Mouse (Mus musculus) midbrain, embryonic 12.5 days (tissue): ENCODE results near the gene Gm17078. TPM values are rescaled to one million over a fixed set of nuclear protein-coding genes. Genes with fewer than 3 reads are reported as not detected.
"Not testable (repeated sequence)": the region's sequence is repeated elsewhere in the genome, so short reads cannot be mapped to it uniquely, and the experiment has no call there.

Experiments
- ATAC-seq: fragments of 200-750 bp; cut with Nextera tagmentation; 2 replicates; pipeline ENCODE4 v1.8.0; 2017; ENCODE audit warnings: low read depth, moderate TSS enrichment, moderate library complexity; ENCODE audit not compliant: low FRiP score
- H3K27ac ChIP-seq: fragments of 300-500 bp; sonication (generic); replicated peaks from 2 replicates; pipeline ENCODE4 v1.5.1; 2016; ENCODE audit warnings: mild to moderate bottlenecking
- H3K27me3 ChIP-seq: fragments of 300-500 bp; sonication (generic); 2 replicates; pipeline ENCODE4 v1.6.1; 2016; ENCODE audit warnings: mild to moderate bottlenecking
- H3K36me3 ChIP-seq: fragments of 300-500 bp; sonication (generic); 2 replicates; pipeline ENCODE4 v1.6.1; 2016
- H3K4me1 ChIP-seq: fragments of 300-500 bp; sonication (generic); 2 replicates; pipeline ENCODE4 v1.6.1; 2016
- H3K4me2 ChIP-seq: fragments of 300-500 bp; sonication (generic); replicated peaks from 2 replicates; pipeline ENCODE4 v1.6.1; 2016; ENCODE audit warnings: mild to moderate bottlenecking, moderate library complexity
- H3K4me3 ChIP-seq: fragments of 300-500 bp; sonication (generic); 2 replicates; pipeline ENCODE4 v1.5.1; 2016; ENCODE audit warnings: mild to moderate bottlenecking
- H3K9ac ChIP-seq: fragments of 300-500 bp; sonication (generic); replicated peaks from 2 replicates; pipeline ENCODE4 v1.6.1; 2016; ENCODE audit warnings: mild to moderate bottlenecking, moderate library complexity
- H3K9me3 ChIP-seq: fragments of 300-500 bp; sonication (generic); 2 replicates; pipeline ENCODE4 v1.6.1; 2016; ENCODE audit warnings: mild to moderate bottlenecking
- WGBS: fragments of 180-500 bp; shearing (Covaris S2); methylation state at CpG from one replicate; pipeline ENCODE4 v1.1.7; 2016; 5-methylcytosine and 5-hydroxymethylcytosine counted together
- polyA plus RNA-seq: library from polyadenylated mRNA; unstranded; fragments of >200 nt; fragmentation: Nextera tagmentation; extraction: Ambion mirVana; gene quantifications from 2 replicates; pipeline ENCODE4 v1.2.1, GENCODE M21; 2016

Gm17078 gene
- polyA plus RNA-seq, result not detected in 2 replicates

DNA sequence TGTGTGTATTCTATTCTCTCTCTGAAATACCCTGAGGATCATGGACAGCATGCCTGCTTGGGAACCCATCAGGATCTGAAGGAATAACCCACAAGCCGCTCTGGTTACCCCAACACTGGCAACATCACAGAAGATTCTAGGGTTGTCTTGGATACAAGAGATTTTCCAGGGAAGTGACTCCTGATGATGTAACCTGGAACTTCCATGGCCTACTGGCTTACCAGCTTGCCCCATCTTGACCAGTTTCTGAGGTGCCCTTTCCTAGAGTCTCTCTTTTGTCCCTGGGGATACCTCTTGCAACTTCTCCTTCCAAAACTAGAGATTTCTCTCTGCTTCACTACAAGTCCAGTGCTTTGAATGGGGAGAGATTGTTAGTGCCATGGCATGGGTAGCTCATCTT, at the start of gene Gm17078:
Gene Gm17078 (minus strand): TSS at position 101 of the 400 bp plus-strand sequence.
- no peak for ATAC-seq
- Histone ChIP-seq H3K9me3 (no peaks in the 10 kb centered on the region), H3K4me2 (no peak within 1 kb of the TSS), H3K4me3 (no peak within 1 kb of the TSS), H3K36me3 (no peaks in the 10 kb centered on the region), H3K9ac (no peak within 1 kb of the TSS), H3K27me3 (no peaks in the 10 kb centered on the region), H3K4me1 (no peaks in the 10 kb centered on the region), H3K27ac (no peak within 1 kb of the TSS)
- WGBS, result 90% methylated on average over 1 of the region's 1 CpGs

DNA sequence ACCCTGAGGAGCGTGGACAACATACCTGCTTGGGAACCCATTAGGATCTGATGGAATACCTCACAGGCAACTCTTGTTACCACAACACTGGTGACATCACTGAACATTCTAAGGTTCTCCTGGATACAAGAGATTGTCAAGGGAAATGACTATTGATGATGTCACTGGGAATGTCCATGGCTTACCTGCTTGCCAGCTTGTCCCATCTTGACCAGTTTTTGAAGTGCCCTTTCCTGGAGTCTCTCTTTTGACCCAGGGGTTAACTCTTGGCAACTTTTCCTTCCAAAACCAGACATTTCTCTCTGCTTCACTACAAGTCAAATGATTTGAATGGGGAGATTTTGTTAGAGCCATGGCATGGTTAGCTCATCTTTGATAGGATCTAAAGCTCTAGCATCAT, 24.5 kb upstream of the Gm17078 start, which contains the start of gene Gm4181:
Gene Gm4181 (minus strand): TSS at position 101 of the 400 bp plus-strand sequence.
- H3K9ac ChIP-seq, H3K9me3 ChIP-seq, H3K27ac ChIP-seq, H3K4me2 ChIP-seq, H3K36me3 ChIP-seq, H3K4me3 ChIP-seq, H3K4me1 ChIP-seq, H3K27me3 ChIP-seq, ATAC-seq: not testable (repeated sequence)
- 81% methylated on average over 1 of the region's 1 CpGs for WGBS

DNA sequence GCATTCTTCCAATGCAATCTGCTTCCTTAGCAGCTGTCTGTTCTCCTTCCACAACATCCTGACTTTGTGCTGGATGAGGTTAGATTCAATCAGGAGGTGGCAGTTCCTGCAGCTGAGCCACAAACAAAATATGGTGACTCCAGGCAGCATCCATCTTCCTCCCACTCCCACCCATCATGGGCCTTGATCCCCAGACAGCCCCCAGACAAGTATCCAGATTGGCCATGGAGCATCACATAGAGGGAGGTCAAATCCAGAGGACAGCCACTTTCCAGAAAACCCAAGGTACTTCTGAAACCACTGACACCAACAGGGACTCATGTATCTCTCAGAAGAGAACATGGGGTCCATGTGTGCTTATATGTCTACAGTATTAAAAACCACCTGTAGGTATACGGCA, 21.3 kb upstream of the Gm17078 start:
- not testable (repeated sequence) for H3K9me3 ChIP-seq, ATAC-seq

DNA sequence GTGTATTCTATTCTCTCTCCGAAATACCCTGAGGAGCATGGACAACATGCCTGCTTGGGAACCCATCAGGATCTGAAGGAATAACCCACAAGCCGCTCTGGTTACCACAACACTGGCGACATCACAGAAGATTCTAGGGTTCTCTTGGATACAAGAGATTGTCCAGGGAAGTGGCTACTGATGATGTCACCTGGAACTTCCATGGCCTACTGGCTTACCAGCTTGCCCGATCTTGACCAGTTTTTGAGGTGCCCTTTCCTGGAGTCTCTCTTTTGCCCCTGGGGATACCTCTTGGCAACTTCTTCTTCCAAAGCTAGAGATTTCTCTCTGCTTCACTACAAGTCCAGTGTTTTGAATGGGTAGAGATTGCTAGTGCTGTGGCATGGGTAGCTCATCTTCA, 19.1 kb downstream of the Gm17078 start, which contains the start of gene Gm17174:
Gene Gm17174 (minus strand): TSS at position 101 of the 400 bp plus-strand sequence.
- WGBS, result 94% methylated on average over 4 of the region's 4 CpGs
- H3K36me3 ChIP-seq, H3K4me2 ChIP-seq, H3K4me3 ChIP-seq, H3K9ac ChIP-seq, H3K27me3 ChIP-seq, H3K4me1 ChIP-seq, H3K27ac ChIP-seq, ATAC-seq, H3K9me3 ChIP-seq: not testable (repeated sequence)

More for the DNA sequence above, 21.3 kb upstream of the Gm17078 start:
- H3K27me3 ChIP-seq, H3K4me1 ChIP-seq, H3K4me2 ChIP-seq, H3K4me3 ChIP-seq, H3K27ac ChIP-seq, H3K9ac ChIP-seq, H3K36me3 ChIP-seq: not testable (repeated sequence)
- 88% methylated on average over 1 of the region's 1 CpGs for WGBS

- H3K36me3 ChIP-seq, H3K9me3 ChIP-seq, H3K4me3 ChIP-seq, H3K4me1 ChIP-seq, H3K27ac ChIP-seq, H3K4me2 ChIP-seq, H3K27me3 ChIP-seq, H3K9ac ChIP-seq, ATAC-seq: not testable (repeated sequence)
- WGBS, result 83% methylated on average over 2 of the region's 2 CpGs
Measured at GRCm38 (mm10) chr14:51573963-51574362, 37.1 kb downstream of the Gm17078 start, which contains the start of gene Gm17175. Gene Gm17175 (minus strand): TSS chr14:51574063.

Other genes with a start within 250 kb of the Gm17078 start
- not detected in 2 replicates for gene Gm7247, start 249.6 kb downstream of the Gm17078 start, polyA plus RNA-seq
- not detected in 2 replicates for gene Vmn2r88, start 200.5 kb downstream of the Gm17078 start, polyA plus RNA-seq
- not detected in 2 replicates for gene Vmn2r89, start 159.5 kb downstream of the Gm17078 start, polyA plus RNA-seq
- gene Gm5622, start 58.5 kb downstream of the Gm17078 start, polyA plus RNA-seq, result not detected in 2 replicates
- gene Gm17175, start 37.2 kb downstream of the Gm17078 start, polyA plus RNA-seq, result not detected in 2 replicates
- not detected in 2 replicates for gene Gm17174, start 19.2 kb downstream of the Gm17078 start, polyA plus RNA-seq
- not detected in 2 replicates for gene Gm4181, start 24.4 kb upstream of the Gm17078 start, polyA plus RNA-seq
- not detected in 2 replicates for gene Gm17079, start 84.2 kb upstream of the Gm17078 start, polyA plus RNA-seq
- not detected in 2 replicates for gene Gm5800, start 105.9 kb upstream of the Gm17078 start, polyA plus RNA-seq
- gene Ang4, start 162.3 kb upstream of the Gm17078 start, polyA plus RNA-seq, result not detected in 2 replicates
- gene AY358078, start 188.7 kb upstream of the Gm17078 start, polyA plus RNA-seq, result not detected in 2 replicates
- not detected in 2 replicates for gene Ear6, start 242.4 kb upstream of the Gm17078 start, polyA plus RNA-seq